Mouse (Mus musculus) B cell, adult 2 months (primary cell): ENCODE results near the gene Rps27.
A peak's percentile ranks its signal among the peaks of the same experiment; 100 is the strongest.
"Not testable (repeated sequence)": the region's sequence is repeated elsewhere in the genome, so short reads cannot be mapped to it uniquely, and the experiment has no call there.

Experiments
- DNase-seq, 2 experiments: peaks; one replicate each; pipeline ENCODE4 v3.0.0; 2022

Gene Rps27

DNA sequence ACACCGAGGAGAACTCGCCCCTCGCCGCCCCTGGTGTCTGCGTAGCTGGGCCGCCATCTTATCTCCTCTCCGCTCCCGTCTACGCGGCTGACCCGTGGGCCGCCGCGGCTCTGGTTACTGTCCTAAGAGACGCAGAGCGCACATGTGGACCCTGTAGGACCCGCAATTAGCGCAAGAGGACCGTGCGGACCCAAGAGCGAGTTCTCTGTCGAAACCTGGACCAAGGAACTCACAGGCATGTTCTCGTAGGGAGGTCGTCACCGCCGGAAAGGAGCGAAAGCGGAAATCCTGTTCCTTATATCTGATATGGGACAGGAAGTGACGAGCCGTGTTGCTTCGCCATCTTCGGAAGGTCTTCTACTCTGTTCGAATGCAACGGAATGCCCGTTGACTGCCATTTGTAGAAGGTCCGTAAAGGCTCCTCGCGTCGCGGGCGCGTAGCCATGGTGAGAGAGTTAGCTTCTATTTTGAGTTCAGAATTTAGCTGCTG, at the start of gene Rps27, which contains the start of gene Rab13:
TSS of gene Rps27 (minus strand) at position 275 of the 490 bp plus-strand sequence.
TSS of gene Rab13 (plus strand) at position 319 of the 490 bp plus-strand sequence.
- DNase-seq = peak; percentile 90 to 93

GRCm38 (mm10) chr3:90258521-90258920, 45.1 kb upstream of the Rps27 start:
- DNase-seq = no peak

DNA sequence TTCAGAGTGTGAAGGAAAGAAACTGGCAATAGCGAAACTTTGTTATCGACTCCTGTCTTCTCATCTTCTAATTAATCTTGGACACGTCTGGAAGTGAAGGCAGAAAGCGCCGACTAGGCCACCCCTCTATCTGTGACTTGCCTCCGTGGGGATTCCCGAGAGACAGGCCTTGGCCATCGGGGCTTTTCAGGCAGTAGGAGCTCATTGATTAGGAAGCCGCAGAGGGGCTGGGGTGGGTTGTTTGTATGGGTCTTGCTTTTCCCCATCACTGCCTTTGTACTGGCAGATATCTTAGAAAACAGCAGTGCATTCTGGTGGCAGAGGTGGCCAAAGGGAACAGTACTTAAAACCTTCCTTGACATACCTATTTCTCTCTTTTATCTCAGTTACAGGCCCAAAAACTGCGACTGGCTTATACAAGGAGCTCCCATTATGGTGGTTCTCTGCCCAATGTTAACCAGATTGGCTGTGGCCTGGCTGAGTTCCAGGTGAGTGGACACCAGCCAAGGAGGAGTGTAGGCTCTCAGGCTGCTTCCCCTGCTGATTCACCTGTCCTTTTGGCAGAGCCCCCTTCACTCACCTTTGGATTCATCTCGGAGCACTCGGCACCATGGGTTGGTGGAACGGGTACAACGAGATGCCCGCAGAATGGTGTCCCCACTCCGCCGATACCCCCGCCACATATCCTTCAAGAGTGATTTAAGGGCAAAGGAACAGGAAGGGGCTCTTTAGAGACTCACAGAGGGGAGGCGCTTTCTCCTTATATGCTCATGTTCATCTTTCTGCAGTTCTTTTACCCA, 43.5 kb upstream of the Rps27 start:
- DNase-seq = no peak

- DNase-seq = no peak
Observed at GRCm38 (mm10) chr3:90255784-90256353, 42.4 kb upstream of the Rps27 start.

DNA sequence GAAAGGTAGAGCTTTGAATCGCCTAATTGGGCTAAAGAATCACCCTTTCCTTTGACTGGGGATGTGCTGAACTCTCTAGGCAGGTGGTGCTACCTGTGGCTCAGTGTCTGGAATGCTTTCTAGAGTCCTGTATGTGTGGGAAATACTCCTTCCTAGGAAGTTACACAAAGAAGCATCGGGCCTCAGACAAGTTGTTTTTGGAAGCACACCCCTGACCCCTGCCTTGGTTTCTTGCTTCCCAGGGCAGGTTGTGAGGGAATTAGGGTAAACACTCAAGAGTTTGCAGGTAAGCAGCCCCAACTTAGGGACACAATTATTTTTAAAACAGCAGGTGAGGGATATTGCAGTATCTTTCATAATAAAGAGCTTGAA, 41.7 kb upstream of the Rps27 start:
- no peak for DNase-seq

DNA sequence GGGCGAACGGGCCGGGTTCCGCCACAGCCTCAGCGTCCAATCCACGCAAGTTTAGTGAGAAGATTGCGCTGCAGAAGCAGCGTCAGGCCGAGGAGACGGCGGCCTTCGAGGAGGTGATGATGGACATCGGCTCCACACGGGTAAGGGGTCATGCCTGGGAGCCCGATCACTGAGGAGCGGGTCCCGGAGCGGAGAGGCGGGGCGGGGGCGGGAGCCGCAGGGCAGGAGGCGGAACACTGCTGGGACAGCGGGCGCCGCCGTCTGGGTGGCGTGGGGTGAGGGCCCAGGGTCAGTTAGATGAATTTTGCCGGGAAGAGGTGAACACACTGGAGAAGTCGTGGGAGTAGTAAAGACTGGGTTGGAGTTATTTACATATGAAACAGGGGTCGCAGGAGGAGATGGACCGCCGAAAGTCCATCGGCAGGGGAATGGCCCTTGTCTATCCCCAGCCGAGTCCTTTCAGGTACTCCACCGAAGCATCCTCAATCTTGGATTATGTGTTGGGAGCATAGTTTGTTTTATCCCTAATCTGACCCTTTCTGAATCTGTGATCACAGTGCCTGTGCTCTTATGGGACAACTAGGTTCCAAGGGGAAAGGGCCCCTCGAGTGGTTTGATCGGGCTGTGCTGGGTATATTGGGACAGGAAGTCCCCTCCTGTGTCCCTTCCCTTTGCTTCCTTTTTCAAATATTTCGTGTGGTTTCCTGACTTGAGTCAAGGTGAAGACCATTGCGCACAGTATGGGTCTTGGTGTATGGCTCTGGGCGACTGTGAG, 41.2 kb upstream of the Rps27 start:
- peak; percentile 34 to 37 for DNase-seq

DNA sequence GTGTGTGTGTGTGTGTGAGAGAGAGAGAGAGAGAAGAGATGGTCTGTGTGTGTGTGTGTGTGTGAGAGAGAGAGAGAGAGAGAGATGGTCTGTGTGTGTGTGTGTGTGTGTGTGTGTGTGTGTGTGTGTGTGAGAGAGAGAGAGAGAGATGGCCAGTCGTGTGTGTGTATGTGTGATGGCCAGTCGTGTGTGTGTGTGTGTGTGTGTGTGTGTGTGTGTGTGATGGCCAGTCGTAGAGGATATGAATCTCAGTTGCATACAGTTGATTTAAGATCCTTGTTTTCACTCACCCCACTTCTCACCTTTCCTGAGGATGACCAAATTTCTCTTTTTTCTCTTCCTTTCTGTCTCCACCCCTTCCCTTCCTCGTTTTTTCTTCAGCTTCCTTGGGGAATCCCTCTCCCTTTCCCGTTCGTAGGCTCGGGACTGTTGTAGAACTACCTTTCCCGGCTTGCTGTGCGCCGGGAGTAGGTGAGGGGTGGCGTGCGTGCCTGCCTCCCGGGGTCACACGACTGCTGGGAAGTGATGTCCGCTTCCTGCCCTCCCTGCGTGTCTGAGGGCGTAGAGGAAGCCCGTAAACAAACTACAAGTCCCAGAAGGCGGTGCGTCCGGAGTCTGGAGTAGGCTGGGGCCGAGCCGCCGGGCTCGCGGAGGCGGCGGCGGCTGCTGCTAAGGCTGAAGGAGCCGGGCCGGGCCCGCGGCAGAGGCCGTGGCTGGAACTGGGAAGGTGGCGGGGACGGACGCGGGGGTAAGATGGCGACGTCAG, 40.4 kb upstream of the Rps27 start, which contains the start of gene Crtc2:
TSS of gene Crtc2 (plus strand) at position 511 of the 766 bp plus-strand sequence.
- peak; percentile 89 to 91 for DNase-seq

DNA sequence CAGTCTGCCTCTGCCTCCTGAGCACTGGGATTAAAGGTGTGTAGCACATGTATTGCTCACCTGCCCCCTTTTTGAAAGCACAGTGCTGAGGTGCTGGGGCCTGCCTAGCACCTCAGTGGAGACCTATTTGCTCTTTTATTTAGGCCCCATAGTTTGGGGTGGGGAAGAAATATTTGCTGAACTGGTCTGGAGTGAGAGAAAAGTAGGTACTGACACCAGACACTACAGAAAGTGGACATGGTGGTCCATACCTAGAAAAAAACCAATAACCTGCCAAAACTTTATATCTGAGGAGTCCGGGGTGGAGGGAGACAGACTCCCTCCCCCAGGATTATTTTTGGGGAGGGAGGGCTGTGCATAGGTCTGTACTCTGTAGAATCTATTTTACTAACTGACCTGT, 39.7 kb upstream of the Rps27 start:
- peak in 1 of 2 experiments; percentile 17 for DNase-seq

- DNase-seq = not testable (repeated sequence)
Observed at GRCm38 (mm10) chr3:90252659-90253058, 39.2 kb upstream of the Rps27 start.

DNA sequence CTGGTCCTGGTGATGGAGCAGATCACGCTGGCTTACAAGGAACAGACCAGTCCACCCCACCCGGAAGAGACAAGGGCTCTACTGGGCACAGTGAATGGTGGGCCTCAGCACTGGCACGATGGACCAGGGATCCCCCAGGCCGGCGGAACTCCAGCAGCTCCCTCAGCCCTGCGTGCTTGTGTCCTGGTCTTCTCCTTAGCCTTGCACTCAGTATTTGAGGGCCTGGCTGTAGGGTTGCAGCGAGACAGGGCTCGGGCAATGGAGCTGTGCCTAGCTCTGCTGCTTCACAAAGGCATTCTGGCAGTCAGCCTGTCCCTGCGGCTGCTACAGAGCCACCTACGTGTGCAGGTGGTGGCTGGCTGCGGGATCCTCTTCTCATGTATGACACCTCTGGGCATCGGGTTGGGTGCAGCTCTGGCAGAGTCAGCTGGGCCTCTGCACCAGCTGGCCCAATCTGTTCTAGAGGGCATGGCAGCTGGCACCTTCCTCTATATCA, 38.3 kb upstream of the Rps27 start:
- not testable (repeated sequence) for DNase-seq

- no peak for DNase-seq
Observed at GRCm38 (mm10) chr3:90250791-90251190, 37.3 kb upstream of the Rps27 start.

DNA sequence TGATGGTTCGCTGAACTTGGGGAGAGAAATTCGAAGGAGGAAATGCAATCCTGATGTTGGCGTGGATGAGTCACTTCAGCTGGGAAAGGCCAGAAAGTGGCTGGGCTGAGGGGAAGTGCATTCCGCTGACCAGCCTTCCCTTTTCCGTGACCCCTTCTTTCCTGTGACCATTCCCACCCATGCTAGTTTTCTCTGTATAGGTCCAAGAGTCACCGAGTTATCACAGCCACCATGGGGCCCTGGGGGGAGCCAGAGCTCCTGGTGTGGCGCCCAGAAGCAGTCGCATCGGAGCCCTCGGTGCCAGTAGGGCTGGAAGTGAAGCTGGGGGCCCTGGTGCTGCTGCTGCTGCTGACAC, 35.3 kb upstream of the Rps27 start:
- DNase-seq = peak; percentile 27 to 31

DNA sequence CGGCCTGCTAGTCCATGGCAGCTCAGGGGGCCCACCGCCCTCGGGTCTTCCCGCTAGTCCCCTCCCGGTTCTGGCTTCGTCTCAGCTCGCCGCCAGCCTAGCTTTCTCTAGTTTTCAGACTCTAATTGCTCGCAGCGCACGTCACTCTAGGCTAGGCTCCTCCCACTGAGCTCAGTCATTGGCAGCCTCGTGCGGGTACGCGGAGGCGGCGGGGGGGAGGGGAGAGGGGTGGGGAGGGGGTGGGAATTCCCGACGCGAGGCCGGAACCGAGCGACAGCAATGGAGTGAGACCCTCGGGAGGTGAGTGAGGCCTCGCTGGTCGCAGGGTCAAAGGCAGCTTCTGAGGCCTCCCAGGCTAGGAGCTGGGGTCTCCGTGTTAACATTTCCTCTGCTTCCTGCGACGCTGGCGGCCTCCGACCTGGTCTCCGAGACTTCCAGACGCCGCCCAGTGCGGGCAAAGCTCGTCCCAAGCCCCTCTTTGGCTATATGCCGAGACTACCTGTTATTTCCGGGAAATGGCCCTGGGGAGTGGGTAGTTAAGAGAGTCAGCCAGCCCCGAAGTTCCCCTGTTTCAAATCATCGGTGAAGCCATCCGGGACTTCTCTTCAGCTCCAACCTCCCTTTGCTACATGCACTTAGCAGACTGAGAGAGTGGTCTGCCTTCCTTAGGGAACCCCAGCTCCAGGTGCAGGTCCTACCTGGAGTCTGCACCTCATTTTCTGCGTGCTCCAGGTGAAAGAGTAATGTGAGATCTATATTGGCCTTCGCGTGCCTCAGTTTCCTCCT, 34.7 kb upstream of the Rps27 start, which contains the start of gene Slc39a1:
TSS of gene Slc39a1 (plus strand) at position 213 of the 786 bp plus-strand sequence.
- DNase-seq = peak; percentile 85

GRCm38 (mm10) chr3:90247630-90247959, 34.1 kb upstream of the Rps27 start:
- DNase-seq = no peak

- DNase-seq = no peak
Observed at GRCm38 (mm10) chr3:90245406-90245805, 32.0 kb upstream of the Rps27 start.

- no peak for DNase-seq
Observed at GRCm38 (mm10) chr3:90242984-90243775, 29.7 kb upstream of the Rps27 start, which contains the start of gene Creb3l4. Gene Creb3l4, minus strand, starts transcription at chr3:90243512.

DNA sequence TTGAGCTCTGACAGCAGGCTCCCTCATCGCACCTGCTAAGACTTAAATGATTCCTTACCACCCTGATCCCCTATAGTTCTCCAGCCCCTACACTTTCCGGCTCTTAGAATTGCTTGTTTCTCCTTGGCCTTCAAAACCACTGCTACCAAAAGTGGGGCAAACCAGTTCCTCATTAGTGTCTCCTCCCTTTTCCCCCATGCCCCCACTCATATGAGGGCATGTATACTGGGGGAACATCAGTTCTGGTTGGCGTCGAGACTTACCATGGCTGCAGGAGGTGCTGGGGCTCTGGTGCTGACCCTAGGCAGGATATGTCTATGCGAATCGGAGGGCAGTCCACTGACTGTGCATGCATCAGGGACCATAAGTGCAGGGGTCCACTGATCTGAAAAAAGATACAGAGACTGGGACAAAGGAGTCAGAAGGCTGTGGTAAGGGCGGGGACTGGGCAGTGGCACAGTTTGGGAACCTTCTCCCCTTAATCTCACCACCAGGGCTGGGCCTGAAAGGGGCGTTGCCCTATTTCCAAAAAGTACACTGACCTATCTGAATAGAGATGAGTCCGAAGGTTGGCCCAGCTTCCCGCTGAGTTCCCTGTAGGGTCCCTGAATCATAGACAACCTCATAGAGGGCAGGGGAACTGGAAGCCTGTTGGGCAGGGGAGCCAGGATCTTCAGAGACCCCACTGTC, 28.4 kb upstream of the Rps27 start:
- DNase-seq = no peak

- DNase-seq = peak in 1 of 2 experiments; percentile 15
Observed at GRCm38 (mm10) chr3:90241251-90241650, 27.8 kb upstream of the Rps27 start.

- DNase-seq = peak; percentile 88 to 89
Observed at GRCm38 (mm10) chr3:90231507-90232333, 18.3 kb upstream of the Rps27 start, which contains the start of gene Jtb. Gene Jtb, plus strand, starts transcription at chr3:90231597.
